Mouse (Mus musculus): ENCODE data around the gene Alkbh2. TPM values are rescaled to one million over a fixed set of nuclear protein-coding genes. Genes with fewer than 3 reads are reported as not detected.

Alkbh2 gene
- polyA plus RNA-seq (2015; fragmentation: Nextera tagmentation; extraction: Ambion mirVana) = 6.0 and 6.7 TPM in 2 replicates

GRCm38 (mm10) chr5:114127374-114128349 lies at the start of gene Alkbh2:
Gene Alkbh2, minus strand, starts transcription at chr5:114128218.

GRCm38 (mm10) chr5:114146028-114146888 lies 18.2 kb upstream of the Alkbh2 start, which contains the start of gene Acacb:
Gene Acacb, plus strand, starts transcription at chr5:114146535.

GRCm38 (mm10) chr5:114130211-114130605 lies 2.2 kb upstream of the Alkbh2 start, which contains the start of gene Ung:
Gene Ung, plus strand, starts transcription at chr5:114130386.

GRCm38 (mm10) chr5:114091057-114091807 lies 36.8 kb downstream of the Alkbh2 start, which contains the start of gene Svop:
Gene Svop, minus strand, starts transcription at chr5:114091570.

Other genes starting within 250 kb of the Alkbh2 start
- 228 and 270 TPM in 2 replicates for gene Coro1c, start 219.5 kb downstream of the Alkbh2 start, polyA plus RNA-seq (2015; fragmentation: Nextera tagmentation; extraction: Ambion mirVana)
- 7.4 and 9.3 TPM in 2 replicates for gene Ssh1, start 134.3 kb downstream of the Alkbh2 start, polyA plus RNA-seq (2015; fragmentation: Nextera tagmentation; extraction: Ambion mirVana)
- gene Dao, start 124.5 kb downstream of the Alkbh2 start, polyA plus RNA-seq (2015; fragmentation: Nextera tagmentation; extraction: Ambion mirVana) = not detected in 2 replicates
- gene Usp30, start 62.8 kb downstream of the Alkbh2 start, polyA plus RNA-seq (2015; fragmentation: Nextera tagmentation; extraction: Ambion mirVana) = 5.6 and 7.1 TPM in 2 replicates
- not detected in 2 replicates for gene Svop, start 36.6 kb downstream of the Alkbh2 start, polyA plus RNA-seq (2015; fragmentation: Nextera tagmentation; extraction: Ambion mirVana)
- gene Ung, start 2.2 kb upstream of the Alkbh2 start, polyA plus RNA-seq (2015; fragmentation: Nextera tagmentation; extraction: Ambion mirVana) = 12.4 and 15.8 TPM in 2 replicates
- 1.4 and 1.5 TPM in 2 replicates for gene Acacb, start 18.3 kb upstream of the Alkbh2 start, polyA plus RNA-seq (2015; fragmentation: Nextera tagmentation; extraction: Ambion mirVana)
- gene Foxn4, start 145.6 kb upstream of the Alkbh2 start, polyA plus RNA-seq (2015; fragmentation: Nextera tagmentation; extraction: Ambion mirVana) = not detected in 2 replicates
- 3.1 and 4.0 TPM in 2 replicates for gene Myo1h, start 160.9 kb upstream of the Alkbh2 start, polyA plus RNA-seq (2015; fragmentation: Nextera tagmentation; extraction: Ambion mirVana)